Mouse (Mus musculus) midbrain, postnatal 0 days (tissue): ENCODE data around the gene Rhcg. TPM values are rescaled to one million over a fixed set of nuclear protein-coding genes. Genes with fewer than 3 reads are reported as not detected.

ENCODE experiments used
- ATAC-seq: fragments of 200-750 bp; cut with Nextera tagmentation; 2 replicates; pipeline ENCODE4 v1.8.0; 2017; ENCODE audit warnings: moderate number of reproducible peaks, mild to moderate bottlenecking, moderate TSS enrichment, moderate library complexity; ENCODE audit not compliant: low FRiP score
- DNase-seq: peaks from one replicate; pipeline ENCODE4 v3.0.0-alpha.2; 2015; ENCODE audit warnings: low spot score
- H3K27ac ChIP-seq: fragments of 300-500 bp; sonication (generic); 2 replicates; pipeline ENCODE4 v1.5.1; 2014; ENCODE audit warnings: low read depth, mild to moderate bottlenecking, low read length, mixed read lengths
- H3K27me3 ChIP-seq: fragments of 300-500 bp; sonication (generic); 2 replicates; pipeline ENCODE4 v1.6.1; 2014; ENCODE audit warnings: low read length, control low read depth, mixed read lengths; ENCODE audit not compliant: insufficient read depth
- H3K36me3 ChIP-seq: fragments of 300-500 bp; sonication (generic); 2 replicates; pipeline ENCODE4 v1.6.1; 2014; ENCODE audit warnings: low read length, control low read depth, mixed read lengths; ENCODE audit not compliant: insufficient read depth
- H3K4me1 ChIP-seq: fragments of 300-500 bp; sonication (generic); 2 replicates; pipeline ENCODE4 v1.6.1; 2014; ENCODE audit warnings: mild to moderate bottlenecking, control low read depth, antibody characterized with exemption, low read length, mixed read lengths; ENCODE audit not compliant: insufficient read depth
- H3K4me2 ChIP-seq: fragments of 300-500 bp; sonication (generic); 2 replicates; pipeline ENCODE4 v1.6.1; 2014; ENCODE audit warnings: low read depth, mild to moderate bottlenecking, low read length, mixed read lengths; ENCODE audit not compliant: poor library complexity, severe bottlenecking
- H3K4me3 ChIP-seq: fragments of 300-500 bp; sonication (generic); 2 replicates; pipeline ENCODE4 v1.5.1; 2014; ENCODE audit warnings: low read depth, mild to moderate bottlenecking, low read length, moderate library complexity
- H3K9ac ChIP-seq: fragments of 300-500 bp; sonication (generic); replicated peaks from 2 replicates; pipeline ENCODE4 v1.6.1; 2014; ENCODE audit warnings: mild to moderate bottlenecking, low read length, moderate library complexity, mixed read lengths; ENCODE audit not compliant: poor library complexity, severe bottlenecking
- H3K9me3 ChIP-seq: fragments of 300-500 bp; sonication (generic); 2 replicates; pipeline ENCODE4 v1.6.1; 2016; ENCODE audit warnings: low read length, control low read depth
- CTCF ChIP-seq: IDR thresholded peaks from 2 replicates; pipeline ENCODE4 v1.5.1; 2016; ENCODE audit warnings: antibody characterized with exemption, mild to moderate bottlenecking
- WGBS: fragments of 180-500 bp; shearing (Covaris S2); extraction: QIAGEN DNeasy Blood & Tissue Kit; methylation state at CpG from one replicate; pipeline ENCODE4 v1.1.7; 2014; 5-methylcytosine and 5-hydroxymethylcytosine counted together
- polyA plus RNA-seq: library from polyadenylated mRNA; unstranded; fragments of >200 nt; fragmentation: Nextera tagmentation; extraction: Ambion mirVana; gene quantifications from 2 replicates; pipeline ENCODE4 v1.2.1, GENCODE M21; 2015
- total RNA-seq: library from RNA; depleted of rRNA; stranded (reverse); fragments of >200 nt; gene quantifications from 2 replicates; pipeline ENCODE4 v1.2.3, GENCODE M21; 2014

Gene Rhcg
- total and polyA plus RNA-seq, 2 experiments from 2014 or later = 2.2 to 4.8 TPM

- Histone ChIP-seq H3K36me3 (no peaks in the 10 kb centered on the region), H3K4me1 (no peaks in the 10 kb centered on the region), H3K27me3 (peaks cover 37% of the 10 kb centered on the region), H3K4me3 (no peak overlapping the region), H3K9ac (no peak overlapping the region), H3K27ac (no peak overlapping the region), H3K4me2 (no peak overlapping the region), H3K9me3 (no peaks in the 10 kb centered on the region)
- ATAC-seq (no peak), DNase-seq (no peak)
- 11% methylated on average over 25 of the region's 25 CpGs for WGBS
- no peak for TF ChIP-seq CTCF
Measured at GRCm38 (mm10) chr7:79555368-79556034, 62.0 kb downstream of the Rhcg start.

- no peaks in the 10 kb centered on the region for H3K36me3 ChIP-seq
- H3K4me1 ChIP-seq = no peaks in the 10 kb centered on the region
- peak overlapping the region; percentile 16 for H3K4me2 ChIP-seq
- H3K9me3 ChIP-seq = no peaks in the 10 kb centered on the region
- ATAC-seq = no peak
- H3K27me3 ChIP-seq = peaks cover 41% of the 10 kb centered on the region
- DNase-seq = no peak
- peak overlapping the region; percentile 12; the same call in 1 of the 2 replicates for H3K4me3 ChIP-seq
- no peak overlapping the region for H3K9ac ChIP-seq
- TF ChIP-seq CTCF = peak; percentile 73
- H3K27ac ChIP-seq = no peak overlapping the region
- WGBS = 8% methylated on average over 10 of the region's 10 CpGs
Measured at GRCm38 (mm10) chr7:79552702-79553101, 64.8 kb downstream of the Rhcg start.

- 26% methylated on average over 12 of the region's 12 CpGs for WGBS
- H3K27me3 ChIP-seq = peaks cover 28% of the 10 kb centered on the region
- H3K36me3 ChIP-seq = no peaks in the 10 kb centered on the region
- H3K4me1 ChIP-seq = no peaks in the 10 kb centered on the region
- H3K9me3 ChIP-seq = no peaks in the 10 kb centered on the region
- no peak overlapping the region for H3K27ac ChIP-seq
- TF ChIP-seq CTCF = no peak
- H3K4me3 ChIP-seq = no peak overlapping the region
- no peak overlapping the region for H3K4me2 ChIP-seq
- ATAC-seq = no peak
- no peak for DNase-seq
- no peak overlapping the region for H3K9ac ChIP-seq
Measured at GRCm38 (mm10) chr7:79548893-79549555, 68.4 kb downstream of the Rhcg start.

GRCm38 (mm10) chr7:79547092-79547491, 70.4 kb downstream of the Rhcg start:
- Histone ChIP-seq H3K36me3 (no peaks in the 10 kb centered on the region), H3K4me2 (no peak overlapping the region), H3K4me1 (peaks cover 5% of the 10 kb centered on the region; the same call in 1 of the 2 replicates), H3K4me3 (no peak overlapping the region), H3K9ac (no peak overlapping the region), H3K9me3 (no peaks in the 10 kb centered on the region), H3K27ac (peak overlapping the region; percentile 57; the same call in 1 of the 2 replicates), H3K27me3 (peaks cover 22% of the 10 kb centered on the region)
- peak; percentile 96 for TF ChIP-seq CTCF
- DNase-seq (peak; percentile 95), ATAC-seq (peak; percentile 80)
- 3% methylated on average over 15 of the region's 15 CpGs for WGBS

- H3K4me1 ChIP-seq = peaks cover 5% of the 10 kb centered on the region; the same call in 1 of the 2 replicates
- H3K9ac ChIP-seq = no peak overlapping the region
- WGBS = 9% methylated on average over 7 of the region's 7 CpGs
Measured at GRCm38 (mm10) chr7:79545066-79545400, 72.4 kb downstream of the Rhcg start.

More at GRCm38 (mm10) chr7:79545066-79545400, 72.4 kb downstream of the Rhcg start:
- Histone ChIP-seq H3K4me3 (no peak overlapping the region), H3K27ac (no peak overlapping the region), H3K36me3 (no peaks in the 10 kb centered on the region), H3K9me3 (no peaks in the 10 kb centered on the region), H3K27me3 (peaks cover 30% of the 10 kb centered on the region), H3K4me2 (no peak overlapping the region)
- ATAC-seq = no peak
- no peak for DNase-seq
- TF ChIP-seq CTCF = no peak
